Mouse (Mus musculus) liver, adult 2 months (tissue): Measurements from ENCODE around the gene Pcgf6.

Experiments used
- CTCF ChIP-seq: fragments of 200-500 bp; IDR thresholded peaks from 2 replicates; pipeline ENCODE4 v1.5.1; 2011; ENCODE audit warnings: low read depth, low read length, control low read depth
- POLR2A ChIP-seq: fragments of 200-500 bp; IDR thresholded peaks from 2 replicates; pipeline ENCODE4 v1.6.1; 2011; ENCODE audit warnings: low read length, control low read depth; ENCODE audit not compliant: insufficient read depth; ENCODE audit errors: extremely low read depth

DNA sequence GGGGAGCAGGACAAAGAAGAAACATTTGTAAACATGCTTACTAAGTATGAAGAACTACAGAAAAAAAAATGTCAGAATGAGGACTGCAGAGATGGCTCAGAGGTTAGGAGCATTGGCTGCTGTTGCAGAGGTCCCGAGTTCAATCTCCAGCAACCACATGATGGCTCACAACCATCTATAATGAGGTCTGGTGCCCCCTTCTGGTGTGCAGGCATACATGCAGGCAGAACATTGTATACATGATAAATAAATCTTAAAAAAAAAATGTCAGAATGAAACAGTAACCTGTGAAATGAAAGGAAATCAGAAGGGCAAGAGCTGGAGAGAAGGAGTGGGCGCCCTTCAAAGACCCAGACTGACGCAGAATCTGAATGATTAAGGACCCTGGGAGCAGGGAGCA is 15.2 kb upstream of the Pcgf6 start:
- TF ChIP-seq POLR2A (no peak), CTCF (peak; percentile 19; the same call in 1 of the 2 replicates)
